Mouse (Mus musculus) liver, embryonic 15.5 days (tissue): ENCODE results near the gene Slc39a11. TPM values are rescaled to one million over a fixed set of nuclear protein-coding genes. Genes with fewer than 3 reads are reported as not detected.

ENCODE experiments used
- ATAC-seq: fragments of 200-750 bp; cut with Nextera tagmentation; 2 replicates; pipeline ENCODE4 v1.8.0; 2017; ENCODE audit warnings: moderate number of reproducible peaks, mild to moderate bottlenecking, moderate library complexity; ENCODE audit not compliant: insufficient read depth
- H3K27ac ChIP-seq: fragments of 300-500 bp; sonication (generic); replicated peaks from 2 replicates; pipeline ENCODE4 v1.5.1; 2015; ENCODE audit warnings: mild to moderate bottlenecking, inconsistent platforms
- H3K27me3 ChIP-seq: fragments of 300-500 bp; sonication (generic); 2 replicates; pipeline ENCODE4 v1.6.1; 2015; ENCODE audit warnings: mild to moderate bottlenecking, inconsistent platforms
- H3K36me3 ChIP-seq: fragments of 300-500 bp; sonication (generic); replicated peaks from 2 replicates; pipeline ENCODE4 v1.6.1; 2015; ENCODE audit warnings: moderate library complexity, mild to moderate bottlenecking, inconsistent platforms
- H3K4me1 ChIP-seq: fragments of 300-500 bp; sonication (generic); replicated peaks from 2 replicates; pipeline ENCODE4 v1.6.1; 2015; ENCODE audit warnings: inconsistent platforms
- H3K4me2 ChIP-seq: fragments of 300-500 bp; sonication (generic); 2 replicates; pipeline ENCODE4 v1.6.1; 2015; ENCODE audit warnings: moderate library complexity, mild to moderate bottlenecking, inconsistent platforms
- H3K4me3 ChIP-seq: fragments of 300-500 bp; sonication (generic); replicated peaks from 2 replicates; pipeline ENCODE4 v1.5.1; 2015; ENCODE audit warnings: mild to moderate bottlenecking, inconsistent platforms
- H3K9ac ChIP-seq: fragments of 300-500 bp; sonication (generic); 2 replicates; pipeline ENCODE4 v1.6.1; 2015; ENCODE audit warnings: moderate library complexity, mild to moderate bottlenecking, inconsistent platforms
- H3K9me3 ChIP-seq: fragments of 300-500 bp; sonication (generic); replicated peaks from 2 replicates; pipeline ENCODE4 v1.6.1; 2016; ENCODE audit warnings: inconsistent platforms
- WGBS: fragments of 180-500 bp; shearing (Covaris S2); methylation state at CpG from one replicate; pipeline ENCODE4 v1.1.7; 2015; ENCODE audit warnings: mixed read lengths; ENCODE audit not compliant: insufficient replicate concordance; 5-methylcytosine and 5-hydroxymethylcytosine counted together
- polyA plus RNA-seq: library from polyadenylated mRNA; unstranded; fragments of >200 nt; fragmentation: Nextera tagmentation; extraction: Ambion mirVana; gene quantifications from 2 replicates; pipeline ENCODE4 v1.2.1, GENCODE M21; 2015

The Slc39a11 gene
- polyA plus RNA-seq, 1 experiment from 2014 or later: 12.4 TPM

DNA sequence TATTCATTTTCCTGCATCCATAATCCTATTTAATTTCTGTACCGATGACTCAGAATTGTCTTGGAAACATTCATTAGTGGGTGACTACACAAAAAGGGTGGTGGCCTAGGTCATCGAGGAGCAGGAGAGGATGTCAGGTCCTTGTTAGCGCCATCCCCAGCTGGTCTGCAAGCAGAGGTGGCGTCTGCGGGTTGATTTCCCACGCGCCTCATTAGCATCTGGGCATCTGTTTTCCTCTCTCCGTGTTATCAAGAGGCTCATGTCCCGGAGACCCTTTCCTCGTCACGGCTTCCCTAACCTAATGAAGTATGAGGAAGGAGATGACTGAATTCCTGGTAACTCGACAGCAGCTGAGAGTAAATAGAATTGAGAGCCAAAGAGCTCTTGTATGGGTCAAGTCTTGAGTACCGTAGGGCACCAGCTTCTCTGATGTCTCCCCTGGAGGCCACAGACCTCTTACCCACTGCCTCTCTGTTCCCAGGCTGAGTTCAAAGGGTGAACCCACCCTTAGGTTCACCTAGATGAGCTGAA is 319.8 kb downstream of the Slc39a11 start:
- Histone ChIP-seq H3K4me1 (no peaks in the 10 kb centered on the region), H3K4me2 (no peak overlapping the region), H3K36me3 (no peaks in the 10 kb centered on the region), H3K4me3 (no peak overlapping the region), H3K9ac (no peak overlapping the region), H3K27me3 (no peaks in the 10 kb centered on the region), H3K9me3 (no peaks in the 10 kb centered on the region), H3K27ac (no peak overlapping the region)
- 70% methylated on average over 13 of the region's 13 CpGs for WGBS
- no peak for ATAC-seq

DNA sequence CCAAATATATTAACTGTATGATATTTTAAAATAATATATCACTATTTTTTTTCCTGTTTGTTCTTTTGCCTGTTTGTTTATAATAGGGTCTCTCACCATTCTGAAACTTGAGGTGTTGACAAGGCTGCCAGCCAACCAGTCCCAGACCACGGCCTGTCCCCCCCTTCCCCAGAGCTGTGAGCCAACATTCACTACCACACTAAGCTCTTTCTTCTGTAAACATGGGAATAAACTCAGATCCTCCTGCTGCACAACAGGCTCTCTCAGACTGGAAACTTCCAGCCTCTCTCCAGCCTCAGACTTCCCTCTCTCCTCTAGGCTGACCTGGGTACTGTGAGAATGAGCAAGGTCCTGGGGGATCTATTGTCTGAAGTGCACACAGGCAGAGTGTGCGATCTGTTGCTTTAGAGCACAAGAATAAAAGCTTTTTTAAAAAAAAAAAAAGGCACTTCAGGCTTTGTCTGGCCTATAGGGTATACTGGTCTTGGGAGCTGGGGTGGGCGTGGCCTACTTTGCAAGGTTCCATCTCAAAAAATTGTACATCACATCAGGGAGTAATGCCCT is 322.3 kb downstream of the Slc39a11 start:
- Histone ChIP-seq H3K9me3 (no peaks in the 10 kb centered on the region), H3K27ac (no peak overlapping the region), H3K4me3 (no peak overlapping the region), H3K4me2 (no peak overlapping the region), H3K4me1 (no peaks in the 10 kb centered on the region), H3K9ac (no peak overlapping the region), H3K36me3 (no peaks in the 10 kb centered on the region), H3K27me3 (no peaks in the 10 kb centered on the region)
- ATAC-seq: no peak
- WGBS: 62% methylated on average over 3 of the region's 3 CpGs

DNA sequence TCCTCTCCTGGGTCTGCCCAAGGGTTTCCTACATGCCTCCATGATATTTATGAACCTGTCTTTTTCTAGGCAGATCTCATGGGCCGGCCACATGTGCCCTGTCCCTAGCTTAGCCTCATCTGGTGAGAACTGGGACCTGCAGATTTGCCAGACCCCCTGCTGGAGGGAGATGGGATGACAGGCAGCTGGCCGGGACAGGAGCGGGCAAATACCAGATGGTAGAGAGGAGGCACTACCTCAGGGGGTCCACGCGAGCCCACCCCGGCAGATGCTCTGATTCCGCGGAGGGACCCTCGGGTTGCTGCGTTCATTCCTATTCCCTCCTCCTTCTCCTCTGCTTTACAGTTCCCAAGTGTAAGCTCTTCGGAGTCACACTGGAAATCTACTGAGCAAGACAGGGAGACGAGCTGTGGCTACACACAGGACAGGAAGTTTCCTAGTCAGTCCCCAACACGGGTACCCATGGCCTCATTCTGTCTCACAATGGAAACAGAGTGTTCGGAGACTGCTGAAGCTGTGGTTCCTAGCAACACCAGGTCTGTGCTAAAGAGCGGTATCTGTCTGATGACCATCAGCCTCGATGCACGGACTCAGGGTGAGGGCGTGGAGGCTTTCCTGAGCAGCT is 323.4 kb downstream of the Slc39a11 start:
- Histone ChIP-seq H3K4me3 (no peak overlapping the region), H3K27ac (no peak overlapping the region), H3K36me3 (no peaks in the 10 kb centered on the region), H3K27me3 (no peaks in the 10 kb centered on the region), H3K9me3 (no peaks in the 10 kb centered on the region), H3K4me2 (no peak overlapping the region), H3K9ac (no peak overlapping the region), H3K4me1 (no peaks in the 10 kb centered on the region)
- no peak for ATAC-seq
- 23% methylated on average over 18 of the region's 18 CpGs for WGBS

DNA sequence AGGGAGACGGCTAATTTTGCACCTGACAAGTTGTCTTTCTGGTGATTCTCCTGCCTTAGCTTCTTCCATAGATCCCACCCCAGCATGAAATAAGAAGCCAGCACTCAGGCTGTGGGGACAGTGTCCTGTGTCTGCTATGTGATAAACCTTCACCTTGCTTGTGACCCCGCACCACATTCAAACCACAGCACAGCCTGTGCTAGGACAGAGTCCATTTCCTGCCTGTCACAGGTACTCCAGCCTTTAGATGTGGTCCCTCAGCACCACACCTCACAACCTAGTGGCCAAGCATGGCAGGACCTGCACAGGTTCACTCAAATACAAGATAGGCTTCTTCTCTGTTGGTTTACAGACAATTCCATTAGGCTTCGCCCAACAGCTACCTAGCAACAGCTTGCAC is 328.3 kb downstream of the Slc39a11 start:
- Histone ChIP-seq H3K9me3 (no peaks in the 10 kb centered on the region), H3K4me3 (no peak overlapping the region), H3K36me3 (no peaks in the 10 kb centered on the region), H3K4me1 (no peaks in the 10 kb centered on the region), H3K4me2 (no peak overlapping the region), H3K27ac (no peak overlapping the region), H3K9ac (no peak overlapping the region), H3K27me3 (no peaks in the 10 kb centered on the region)
- no peak for ATAC-seq
- 67% methylated on average over 3 of the region's 3 CpGs for WGBS

DNA sequence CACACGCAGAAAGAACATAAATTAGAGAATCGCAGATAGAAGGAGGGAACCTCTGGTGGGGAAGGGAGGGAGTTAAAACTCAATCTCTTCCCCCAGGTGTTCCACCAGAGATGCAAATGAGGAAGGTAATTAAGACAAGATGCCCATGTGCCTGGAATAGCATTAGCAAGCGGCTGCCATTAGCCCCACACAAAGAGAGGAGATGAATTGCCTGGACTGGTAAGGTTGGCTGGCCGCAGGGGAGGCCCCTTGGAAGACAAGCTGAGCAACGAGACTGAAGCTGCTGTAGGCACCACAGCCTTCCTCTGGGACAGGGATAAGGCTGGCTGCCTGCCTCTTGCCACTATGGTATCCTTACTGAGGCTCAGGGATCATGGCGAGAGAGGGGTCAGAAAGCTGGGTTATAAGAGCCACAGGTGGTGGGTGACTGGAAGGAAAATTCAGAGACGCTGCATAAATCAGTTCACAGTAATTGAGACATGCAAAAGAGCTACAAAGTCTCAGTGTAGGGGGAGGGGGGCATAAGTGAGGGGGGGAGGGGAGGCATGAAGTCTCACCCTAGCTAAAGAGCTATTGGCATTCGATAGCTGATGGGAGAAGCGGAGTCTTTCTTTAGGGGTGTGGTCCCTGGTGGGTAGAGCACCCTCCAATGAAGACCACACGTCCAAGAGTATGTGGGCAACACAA is 340.5 kb downstream of the Slc39a11 start:
- H3K27me3 ChIP-seq: no peaks in the 10 kb centered on the region
- WGBS: 60% methylated on average over 10 of the region's 10 CpGs

DNA sequence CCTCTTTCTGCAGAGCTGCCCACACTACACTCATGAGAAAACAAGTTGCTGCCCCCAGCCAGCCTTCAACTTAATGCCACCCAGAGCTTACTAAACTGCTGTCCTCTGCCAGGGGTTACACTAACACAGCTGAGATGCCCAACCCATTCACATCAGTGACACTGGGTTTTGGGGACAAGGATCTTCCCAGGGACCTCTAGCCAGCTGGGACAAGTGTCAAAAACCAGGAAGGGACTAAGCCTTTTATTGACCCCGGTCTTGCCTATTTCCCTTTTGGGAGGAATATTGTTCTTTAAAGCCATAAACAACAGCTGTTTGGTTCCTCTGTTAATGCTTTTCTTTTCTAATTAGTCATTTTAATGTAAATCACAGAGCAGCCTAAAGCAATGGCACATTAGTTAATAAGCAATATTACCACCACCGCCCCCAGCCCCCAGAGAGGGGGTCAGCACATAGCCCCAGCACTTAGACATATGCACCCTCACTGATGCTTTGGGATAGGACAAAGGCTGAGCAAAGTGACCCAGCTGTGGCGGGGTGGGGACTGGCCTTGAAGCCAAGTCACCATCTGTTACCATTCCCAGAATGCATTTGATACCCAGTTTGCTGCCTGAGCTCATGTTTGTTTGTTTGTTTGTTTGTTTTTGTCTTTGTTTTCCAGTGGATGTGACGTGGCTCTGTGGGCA is 341.5 kb downstream of the Slc39a11 start:
- Histone ChIP-seq H3K4me1 (no peaks in the 10 kb centered on the region), H3K27me3 (no peaks in the 10 kb centered on the region)
- WGBS: 44% methylated on average over 4 of the region's 4 CpGs

More for the DNA sequence above, 340.5 kb downstream of the Slc39a11 start:
- Histone ChIP-seq H3K4me1 (no peaks in the 10 kb centered on the region), H3K9me3 (no peaks in the 10 kb centered on the region), H3K36me3 (no peaks in the 10 kb centered on the region), H3K4me2 (no peak overlapping the region), H3K9ac (no peak overlapping the region), H3K27ac (no peak overlapping the region), H3K4me3 (no peak overlapping the region)
- no peak for ATAC-seq

DNA sequence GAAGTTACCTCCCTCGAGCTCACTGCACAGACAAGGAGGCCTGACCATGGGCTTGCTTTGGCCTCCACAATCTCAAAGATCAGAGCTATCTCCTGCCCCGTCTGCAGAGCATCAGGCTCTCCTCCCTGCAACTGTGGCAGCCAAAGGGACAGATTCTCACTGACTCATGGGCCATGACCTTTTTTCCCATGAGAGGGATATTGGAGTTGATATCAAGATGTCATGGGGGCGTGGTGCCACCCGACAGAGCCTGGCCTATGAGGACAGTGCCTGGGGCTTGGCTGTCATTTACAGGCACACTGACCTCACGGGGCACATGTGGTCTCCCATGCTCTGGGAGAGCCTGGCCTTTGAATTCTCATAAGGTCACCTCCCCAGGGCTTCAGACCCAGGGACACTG is 346.7 kb downstream of the Slc39a11 start:
- Histone ChIP-seq H3K9ac (no peak overlapping the region), H3K36me3 (no peaks in the 10 kb centered on the region), H3K4me1 (no peaks in the 10 kb centered on the region), H3K27me3 (no peaks in the 10 kb centered on the region), H3K27ac (no peak overlapping the region), H3K4me2 (no peak overlapping the region), H3K9me3 (no peaks in the 10 kb centered on the region), H3K4me3 (no peak overlapping the region)
- no peak for ATAC-seq
- 52% methylated on average over 5 of the region's 5 CpGs for WGBS

More for the DNA sequence above, 341.5 kb downstream of the Slc39a11 start:
- Histone ChIP-seq H3K4me2 (no peak overlapping the region), H3K9me3 (no peaks in the 10 kb centered on the region), H3K4me3 (no peak overlapping the region), H3K27ac (no peak overlapping the region), H3K9ac (no peak overlapping the region), H3K36me3 (no peaks in the 10 kb centered on the region)
- no peak for ATAC-seq

DNA sequence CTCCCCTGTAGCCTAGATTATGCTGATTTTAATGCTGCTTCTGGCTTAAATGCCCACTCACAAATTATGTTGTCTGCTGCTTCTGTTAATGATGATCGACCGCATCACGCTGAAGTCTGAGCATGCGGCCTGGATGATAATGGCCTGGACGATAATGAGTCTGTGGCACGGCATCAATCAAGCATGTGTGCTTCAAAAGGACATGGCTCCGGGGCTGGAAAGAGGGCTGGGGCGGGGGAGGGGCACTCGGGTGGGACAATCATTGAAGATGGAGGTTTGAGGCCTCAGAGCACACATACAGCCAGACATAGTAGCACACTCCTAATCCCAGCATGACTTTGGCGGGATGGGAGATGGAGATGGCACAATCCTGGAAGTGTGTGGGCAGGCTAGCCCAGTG is 350.4 kb downstream of the Slc39a11 start:
- ATAC-seq: no peak
- Histone ChIP-seq H3K9ac (no peak overlapping the region), H3K4me3 (no peak overlapping the region), H3K27ac (no peak overlapping the region), H3K9me3 (no peaks in the 10 kb centered on the region), H3K27me3 (no peaks in the 10 kb centered on the region), H3K36me3 (no peaks in the 10 kb centered on the region), H3K4me1 (no peaks in the 10 kb centered on the region), H3K4me2 (no peak overlapping the region)
- WGBS: 76% methylated on average over 10 of the region's 10 CpGs

DNA sequence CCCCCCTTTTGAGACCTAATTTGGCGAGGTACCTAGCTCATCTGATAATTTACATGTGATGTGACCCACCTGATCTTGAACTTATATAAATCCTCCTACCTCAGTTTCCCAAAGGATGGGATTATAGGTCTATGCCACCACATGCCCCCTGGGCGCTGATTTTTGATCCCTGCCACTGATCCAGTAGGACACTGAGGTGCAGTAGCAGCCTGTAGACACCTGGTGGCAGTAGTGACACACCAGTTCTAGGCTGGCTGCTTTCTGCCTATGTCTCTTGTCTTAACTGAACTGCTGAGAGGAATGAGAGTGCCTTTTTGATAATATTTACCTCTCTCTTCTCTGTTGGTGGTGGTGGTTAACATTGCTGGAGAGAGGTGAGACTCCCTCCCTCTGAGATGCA is 352.1 kb downstream of the Slc39a11 start:
- no peaks in the 10 kb centered on the region for H3K4me1 ChIP-seq
- no peaks in the 10 kb centered on the region for H3K27me3 ChIP-seq
- H3K4me3 ChIP-seq: no peak overlapping the region
- no peak overlapping the region for H3K4me2 ChIP-seq
- H3K9me3 ChIP-seq: no peaks in the 10 kb centered on the region
- ATAC-seq: no peak
- H3K27ac ChIP-seq: no peak overlapping the region
- H3K9ac ChIP-seq: no peak overlapping the region
- no peaks in the 10 kb centered on the region for H3K36me3 ChIP-seq
- WGBS: 17% methylated on average over 2 of the region's 2 CpGs

DNA sequence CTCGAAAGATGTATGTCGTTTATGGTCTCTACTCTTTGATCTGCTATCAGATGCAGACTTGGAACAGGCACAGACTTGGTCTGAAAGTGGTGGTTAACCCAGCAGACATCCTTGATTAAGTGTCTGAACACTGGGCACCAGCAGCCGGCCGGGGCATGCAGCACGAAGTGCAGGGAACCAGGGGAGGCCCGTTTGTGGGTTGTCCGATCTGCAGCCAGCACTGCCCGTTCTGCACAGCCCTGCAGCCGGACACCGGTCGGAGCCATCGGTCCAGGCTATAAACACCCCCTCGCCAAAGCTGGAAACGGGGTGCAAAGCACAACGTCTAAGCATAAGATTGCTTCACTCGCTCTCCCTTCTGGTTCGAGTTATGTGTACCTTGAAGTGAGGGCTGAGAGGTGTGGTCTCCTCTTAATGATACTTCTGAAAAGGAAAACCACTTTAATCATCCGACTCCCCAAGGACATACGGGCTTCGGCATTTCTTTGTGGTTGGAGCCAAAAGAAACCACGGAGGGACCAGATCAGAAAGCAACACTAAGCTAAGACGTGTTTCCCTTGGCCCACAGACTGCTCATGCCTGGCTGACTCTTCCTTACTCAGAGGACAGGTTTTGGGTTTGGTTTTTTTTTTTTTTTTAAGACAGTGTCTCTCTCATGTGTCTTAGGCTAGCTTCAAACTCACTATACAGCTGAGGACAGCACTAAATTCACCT is 352.8 kb downstream of the Slc39a11 start:
- ATAC-seq: no peak
- no peaks in the 10 kb centered on the region for H3K27me3 ChIP-seq
- WGBS: 81% methylated on average over 22 of the region's 22 CpGs

More for the DNA sequence above, 352.8 kb downstream of the Slc39a11 start:
- H3K36me3 ChIP-seq: no peaks in the 10 kb centered on the region
- H3K4me1 ChIP-seq: no peaks in the 10 kb centered on the region
- H3K9me3 ChIP-seq: no peaks in the 10 kb centered on the region
- no peak overlapping the region for H3K9ac ChIP-seq
- no peak overlapping the region for H3K27ac ChIP-seq
- H3K4me2 ChIP-seq: no peak overlapping the region
- H3K4me3 ChIP-seq: no peak overlapping the region
